Mouse (Mus musculus) midbrain, postnatal 0 days (tissue): ENCODE results near the gene Atp13a4. TPM values are rescaled to one million over a fixed set of nuclear protein-coding genes. Genes with fewer than 3 reads are reported as not detected.

Source experiments
- ATAC-seq: fragments of 200-750 bp; cut with Nextera tagmentation; 2 replicates; pipeline ENCODE4 v1.8.0; 2017; ENCODE audit warnings: moderate number of reproducible peaks, mild to moderate bottlenecking, moderate TSS enrichment, moderate library complexity; ENCODE audit not compliant: low FRiP score
- DNase-seq: peaks from one replicate; pipeline ENCODE4 v3.0.0-alpha.2; 2015; ENCODE audit warnings: low spot score
- H3K27ac ChIP-seq: fragments of 300-500 bp; sonication (generic); 2 replicates; pipeline ENCODE4 v1.5.1; 2014; ENCODE audit warnings: low read depth, mild to moderate bottlenecking, low read length, mixed read lengths
- H3K27me3 ChIP-seq: fragments of 300-500 bp; sonication (generic); 2 replicates; pipeline ENCODE4 v1.6.1; 2014; ENCODE audit warnings: low read length, control low read depth, mixed read lengths; ENCODE audit not compliant: insufficient read depth
- H3K36me3 ChIP-seq: fragments of 300-500 bp; sonication (generic); 2 replicates; pipeline ENCODE4 v1.6.1; 2014; ENCODE audit warnings: low read length, control low read depth, mixed read lengths; ENCODE audit not compliant: insufficient read depth
- H3K4me1 ChIP-seq: fragments of 300-500 bp; sonication (generic); 2 replicates; pipeline ENCODE4 v1.6.1; 2014; ENCODE audit warnings: mild to moderate bottlenecking, control low read depth, antibody characterized with exemption, low read length, mixed read lengths; ENCODE audit not compliant: insufficient read depth
- H3K4me2 ChIP-seq: fragments of 300-500 bp; sonication (generic); 2 replicates; pipeline ENCODE4 v1.6.1; 2014; ENCODE audit warnings: low read depth, mild to moderate bottlenecking, low read length, mixed read lengths; ENCODE audit not compliant: poor library complexity, severe bottlenecking
- H3K4me3 ChIP-seq: fragments of 300-500 bp; sonication (generic); 2 replicates; pipeline ENCODE4 v1.5.1; 2014; ENCODE audit warnings: low read depth, mild to moderate bottlenecking, low read length, moderate library complexity
- H3K9ac ChIP-seq: fragments of 300-500 bp; sonication (generic); replicated peaks from 2 replicates; pipeline ENCODE4 v1.6.1; 2014; ENCODE audit warnings: mild to moderate bottlenecking, low read length, moderate library complexity, mixed read lengths; ENCODE audit not compliant: poor library complexity, severe bottlenecking
- H3K9me3 ChIP-seq: fragments of 300-500 bp; sonication (generic); 2 replicates; pipeline ENCODE4 v1.6.1; 2016; ENCODE audit warnings: low read length, control low read depth
- CTCF ChIP-seq: IDR thresholded peaks from 2 replicates; pipeline ENCODE4 v1.5.1; 2016; ENCODE audit warnings: antibody characterized with exemption, mild to moderate bottlenecking
- WGBS: fragments of 180-500 bp; shearing (Covaris S2); extraction: QIAGEN DNeasy Blood & Tissue Kit; methylation state at CpG from one replicate; pipeline ENCODE4 v1.1.7; 2014; 5-methylcytosine and 5-hydroxymethylcytosine counted together
- polyA plus RNA-seq: library from polyadenylated mRNA; unstranded; fragments of >200 nt; fragmentation: Nextera tagmentation; extraction: Ambion mirVana; gene quantifications from 2 replicates; pipeline ENCODE4 v1.2.1, GENCODE M21; 2015
- total RNA-seq: library from RNA; depleted of rRNA; stranded (reverse); fragments of >200 nt; gene quantifications from 2 replicates; pipeline ENCODE4 v1.2.3, GENCODE M21; 2014; rRNA removed

Atp13a4 gene
- total and polyA plus RNA-seq, 2 experiments from 2014 or later, result 3.0 to 3.1 TPM

DNA sequence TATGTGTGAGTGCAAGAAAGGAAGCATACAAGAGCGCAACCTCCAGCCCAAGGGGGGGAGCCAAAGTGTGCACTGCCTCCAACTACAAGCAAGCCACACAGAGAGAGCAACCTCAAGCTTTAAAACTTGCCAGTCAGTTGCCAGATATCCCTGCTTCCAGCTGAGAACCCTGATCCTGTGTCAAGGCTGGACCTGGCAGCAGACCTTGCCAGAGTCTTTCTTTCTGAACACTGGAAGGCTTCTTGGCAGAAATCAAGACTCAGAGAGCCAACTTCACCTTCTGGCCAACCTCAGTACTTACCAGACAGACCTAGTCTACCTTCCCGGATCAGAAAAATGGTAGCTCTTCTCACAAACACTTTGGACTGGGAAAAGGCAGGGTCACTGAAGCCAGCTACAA lies 145.6 kb downstream of the Atp13a4 start:
- no peak for ATAC-seq
- Histone ChIP-seq H3K4me3 (no peak overlapping the region), H3K4me1 (no peaks in the 10 kb centered on the region), H3K27me3 (no peaks in the 10 kb centered on the region), H3K4me2 (no peak overlapping the region), H3K9ac (no peak overlapping the region), H3K36me3 (no peaks in the 10 kb centered on the region), H3K9me3 (no peaks in the 10 kb centered on the region), H3K27ac (no peak overlapping the region)
- WGBS, result 96% methylated on average over 2 of the region's 2 CpGs
- peak; percentile 71 for DNase-seq
- no peak for TF ChIP-seq CTCF

DNA sequence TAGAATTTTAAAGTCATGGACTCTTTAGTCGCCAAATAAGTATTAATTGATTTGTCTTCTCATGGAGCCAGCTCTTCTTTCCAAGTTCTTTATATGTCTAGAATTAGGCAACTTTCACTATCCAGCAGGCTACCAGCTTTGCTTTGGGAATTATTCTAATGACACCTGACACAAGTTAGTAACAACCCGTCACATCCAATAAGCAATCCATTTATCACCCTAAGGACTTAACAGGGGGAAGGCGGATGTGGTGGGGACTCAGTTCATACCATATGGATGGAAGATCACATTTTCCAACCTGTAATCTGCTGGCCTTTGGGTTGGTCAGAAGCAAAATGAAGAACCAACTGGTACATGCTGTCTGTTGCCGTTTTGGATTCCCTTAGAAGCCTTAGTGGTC lies 159.9 kb downstream of the Atp13a4 start:
- 88% methylated on average over 4 of the region's 4 CpGs for WGBS

DNA sequence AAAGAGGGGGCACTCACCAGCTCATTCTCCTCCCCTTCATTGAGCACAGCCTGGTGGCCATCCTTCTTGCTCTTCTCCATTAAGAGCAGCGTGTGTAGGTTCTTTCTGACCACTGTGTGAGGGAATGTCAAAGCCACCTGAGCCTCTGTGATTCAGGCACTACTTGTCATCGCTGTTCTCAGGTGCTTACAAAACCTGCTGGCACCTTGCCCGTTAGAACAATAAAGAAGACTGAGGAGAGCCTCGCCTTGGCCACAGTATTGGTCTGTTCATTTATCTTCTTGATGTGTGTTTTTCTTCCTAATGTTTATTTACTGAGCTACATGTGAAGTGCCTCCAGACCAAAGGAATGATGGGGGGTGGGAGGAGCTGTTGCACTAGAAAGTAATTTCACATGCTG lies 166.2 kb downstream of the Atp13a4 start, which contains the start of gene Atp13a5:
Gene Atp13a5 (minus strand): TSS at position 275 of the 400 bp plus-strand sequence.
- no peak for TF ChIP-seq CTCF
- no peak within 1 kb of the TSS for H3K4me2 ChIP-seq
- H3K36me3 ChIP-seq, result no peaks in the 10 kb centered on the region
- DNase-seq (no peak), ATAC-seq (no peak)
- H3K4me3 ChIP-seq, result no peak within 1 kb of the TSS
- H3K9me3 ChIP-seq, result no peaks in the 10 kb centered on the region
- H3K4me1 ChIP-seq, result no peaks in the 10 kb centered on the region
- no peaks in the 10 kb centered on the region for H3K27me3 ChIP-seq
- H3K9ac ChIP-seq, result no peak within 1 kb of the TSS
- no peak within 1 kb of the TSS for H3K27ac ChIP-seq
- WGBS, result 90% methylated on average over 4 of the region's 4 CpGs

More for the DNA sequence above, 159.9 kb downstream of the Atp13a4 start:
- Histone ChIP-seq H3K36me3 (no peaks in the 10 kb centered on the region), H3K4me3 (no peak overlapping the region), H3K9ac (no peak overlapping the region), H3K27ac (no peak overlapping the region), H3K4me2 (no peak overlapping the region), H3K4me1 (no peaks in the 10 kb centered on the region), H3K27me3 (no peaks in the 10 kb centered on the region), H3K9me3 (no peaks in the 10 kb centered on the region)
- DNase-seq, result peak; percentile 39
- no peak for TF ChIP-seq CTCF
- ATAC-seq, result no peak

DNA sequence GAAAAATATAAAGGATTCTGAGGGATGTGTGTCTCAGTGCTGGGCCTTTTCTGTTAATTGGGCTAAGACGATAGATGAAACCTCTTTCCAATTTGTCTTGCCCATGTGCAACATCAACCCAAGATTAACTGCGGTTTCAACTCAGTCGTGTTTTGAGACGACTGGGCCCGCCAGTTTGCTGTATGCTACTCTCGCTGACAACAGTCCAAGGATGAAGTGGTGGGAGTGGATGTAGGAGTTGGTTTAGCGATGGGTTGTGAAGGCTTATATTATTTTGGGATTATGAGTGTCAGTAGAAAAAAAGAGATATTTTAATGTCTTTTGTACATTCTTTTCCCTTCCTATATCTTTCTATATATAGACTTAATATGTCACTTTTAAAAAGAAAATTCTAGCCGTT lies 170.0 kb downstream of the Atp13a4 start:
- Histone ChIP-seq H3K9ac (no peak overlapping the region), H3K27me3 (no peaks in the 10 kb centered on the region), H3K4me2 (no peak overlapping the region), H3K27ac (no peak overlapping the region), H3K4me1 (no peaks in the 10 kb centered on the region), H3K36me3 (no peaks in the 10 kb centered on the region), H3K4me3 (no peak overlapping the region), H3K9me3 (no peaks in the 10 kb centered on the region)
- no peak for ATAC-seq
- no peak for TF ChIP-seq CTCF
- no peak for DNase-seq
- 86% methylated on average over 8 of the region's 8 CpGs for WGBS

Other genes starting within 250 kb of the Atp13a4 start
- gene Atp13a5, start 166.1 kb downstream of the Atp13a4 start, total RNA-seq, result 8.2 and 9.2 TPM in 2 replicates
- 7.4 and 7.7 TPM in 2 replicates for gene Atp13a5, start 166.1 kb downstream of the Atp13a4 start, polyA plus RNA-seq
- 77.4 and 106 TPM in 2 replicates for gene Opa1, start 34.5 kb upstream of the Atp13a4 start, total RNA-seq
- gene Opa1, start 34.5 kb upstream of the Atp13a4 start, polyA plus RNA-seq, result 42.5 and 43.9 TPM in 2 replicates